Mouse (Mus musculus): Measurements from ENCODE around the gene Rab24. TPM values are rescaled to one million over a fixed set of nuclear protein-coding genes. Genes with fewer than 3 reads are reported as not detected.

The Rab24 gene
- polyA plus RNA-seq, 1 experiment: 94.6 TPM

DNA sequence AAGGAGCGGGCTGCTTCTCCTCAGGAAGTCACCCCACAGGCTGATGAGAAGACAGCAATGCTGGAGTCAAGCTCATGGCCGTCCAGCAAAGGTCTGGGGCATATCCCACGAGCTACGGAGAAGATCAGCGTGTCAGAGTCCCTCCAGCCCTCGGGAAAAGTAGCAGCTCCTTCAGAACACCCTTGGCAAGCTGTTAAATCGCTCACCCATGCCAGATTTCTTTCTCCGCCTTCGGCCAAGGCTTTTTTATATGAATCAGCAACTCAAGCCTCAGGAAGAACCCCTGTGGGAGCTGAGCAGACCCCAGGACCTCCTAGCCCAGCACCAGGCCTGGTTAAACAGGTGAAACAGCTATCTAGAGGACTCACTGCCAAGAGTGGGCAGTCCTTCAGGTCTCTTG, 8.7 kb downstream of the Rab24 start:
- Histone ChIP-seq H3K9me3 (no peaks in the 10 kb centered on the region), H3K27me3 (replicated peaks) (no peaks in the 10 kb centered on the region), H3K4me1 (0 out of 2 replicates have a peak, but pooled peaks cover 4% of the 10 kb centered on the region), H3K36me3 (replicated peaks; ENCODE audit: low read length) (peaks cover 98% of the 10 kb centered on the region), H3K4me3 (replicated peaks) (no peak overlapping the region)
- no peak for TF ChIP-seq GATA1 (IDR thresholded peaks at IDR 0.05; ENCODE audit: borderline replicate concordance, low read length)

DNA sequence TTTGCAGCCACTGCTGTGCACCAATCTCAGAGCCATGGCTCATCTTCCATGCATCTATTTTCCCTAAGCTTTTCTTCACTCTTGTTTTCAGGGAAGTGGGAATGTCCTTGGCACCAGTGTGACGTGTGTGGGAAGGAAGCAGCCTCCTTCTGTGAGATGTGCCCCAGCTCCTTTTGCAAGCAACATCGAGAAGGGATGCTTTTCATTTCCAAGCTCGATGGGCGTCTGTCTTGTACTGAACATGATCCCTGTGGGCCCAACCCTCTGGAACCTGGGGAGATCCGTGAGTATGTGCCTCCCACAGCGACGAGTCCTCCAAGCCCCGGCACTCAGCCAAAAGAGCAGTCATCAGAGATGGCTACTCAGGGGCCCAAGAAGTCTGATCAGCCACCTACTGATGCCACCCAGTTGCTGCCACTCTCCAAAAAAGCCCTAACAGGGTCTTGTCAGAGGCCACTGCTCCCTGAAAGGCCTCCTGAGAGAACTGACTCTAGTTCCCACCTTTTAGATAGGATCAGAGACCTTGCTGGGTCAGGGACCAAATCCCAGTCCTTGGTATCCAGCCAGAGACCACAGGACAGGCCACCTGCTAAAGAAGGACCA, 9.6 kb downstream of the Rab24 start:
- Histone ChIP-seq H3K4me1 (0 out of 2 replicates have a peak, but pooled peaks cover under 1% of the 10 kb centered on the region), H3K27me3 (replicated peaks) (no peaks in the 10 kb centered on the region), H3K36me3 (replicated peaks; ENCODE audit: low read length) (peaks cover 97% of the 10 kb centered on the region), H3K9me3 (no peaks in the 10 kb centered on the region), H3K4me3 (replicated peaks) (no peak overlapping the region)
- TF ChIP-seq FLI1 (IDR thresholded peaks at IDR 0.05; ENCODE audit: low read length) (no peak), GATA1 (IDR thresholded peaks at IDR 0.05; ENCODE audit: borderline replicate concordance, low read length) (no peak)

DNA sequence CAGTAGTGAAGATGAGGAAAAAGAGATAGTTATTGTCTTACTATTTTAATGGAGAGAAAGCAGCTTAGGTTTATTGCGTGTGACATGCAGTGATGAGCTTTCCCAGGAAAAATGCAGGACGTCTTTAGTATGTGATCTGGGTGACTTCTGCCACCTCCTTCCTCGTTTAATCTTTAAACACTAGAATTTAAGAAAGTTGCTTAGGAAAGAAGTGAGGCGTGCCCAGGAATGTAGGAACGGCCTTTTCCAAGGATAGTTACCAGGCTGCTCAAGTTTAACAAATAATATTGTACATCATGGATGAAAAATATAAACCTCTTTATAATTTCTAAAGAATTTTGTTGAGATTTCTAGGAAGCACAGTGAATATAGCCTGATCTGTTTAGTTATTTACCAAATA, 20.8 kb downstream of the Rab24 start:
- Histone ChIP-seq H3K27me3 (replicated peaks) (no peaks in the 10 kb centered on the region), H3K4me1 (peaks cover 3% of the 10 kb centered on the region; the same call in 1 of the 2 replicates), H3K4me3 (replicated peaks) (no peak overlapping the region), H3K36me3 (replicated peaks; ENCODE audit: low read length) (peaks cover 93% of the 10 kb centered on the region), H3K9me3 (no peaks in the 10 kb centered on the region)
- no peak for TF ChIP-seq GATA1 (IDR thresholded peaks at IDR 0.05; ENCODE audit: borderline replicate concordance, low read length)
- TF ChIP-seq FLI1 (IDR thresholded peaks at IDR 0.05; ENCODE audit: low read length): no peak

DNA sequence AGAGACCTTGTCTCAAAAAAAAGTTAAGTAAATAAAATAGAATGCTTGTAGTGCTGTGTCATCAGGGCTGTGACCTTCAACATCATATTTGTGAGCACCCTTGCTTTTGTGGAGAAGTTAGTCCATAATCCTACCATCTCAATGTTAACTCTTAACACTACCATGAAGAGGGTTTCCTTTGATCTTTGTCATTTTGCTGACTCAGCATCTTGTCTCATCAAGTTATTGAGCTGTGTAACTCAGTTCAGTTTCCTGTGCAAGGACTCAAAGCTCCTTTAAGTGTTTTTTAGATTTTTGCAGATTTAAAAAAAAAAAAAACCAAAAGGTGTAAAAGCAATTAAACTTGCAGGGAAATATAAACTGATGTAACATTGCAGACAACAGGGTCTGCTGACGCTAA, 25.0 kb downstream of the Rab24 start:
- TF ChIP-seq FLI1 (IDR thresholded peaks at IDR 0.05; ENCODE audit: low read length) (no peak), GATA1 (IDR thresholded peaks at IDR 0.05; ENCODE audit: borderline replicate concordance, low read length) (no peak)
- Histone ChIP-seq H3K27me3 (replicated peaks) (no peaks in the 10 kb centered on the region), H3K4me3 (replicated peaks) (no peak overlapping the region), H3K9me3 (no peaks in the 10 kb centered on the region), H3K36me3 (replicated peaks; ENCODE audit: low read length) (peaks cover 92% of the 10 kb centered on the region), H3K4me1 (peaks cover 3% of the 10 kb centered on the region; the same call in 1 of the 2 replicates)

DNA sequence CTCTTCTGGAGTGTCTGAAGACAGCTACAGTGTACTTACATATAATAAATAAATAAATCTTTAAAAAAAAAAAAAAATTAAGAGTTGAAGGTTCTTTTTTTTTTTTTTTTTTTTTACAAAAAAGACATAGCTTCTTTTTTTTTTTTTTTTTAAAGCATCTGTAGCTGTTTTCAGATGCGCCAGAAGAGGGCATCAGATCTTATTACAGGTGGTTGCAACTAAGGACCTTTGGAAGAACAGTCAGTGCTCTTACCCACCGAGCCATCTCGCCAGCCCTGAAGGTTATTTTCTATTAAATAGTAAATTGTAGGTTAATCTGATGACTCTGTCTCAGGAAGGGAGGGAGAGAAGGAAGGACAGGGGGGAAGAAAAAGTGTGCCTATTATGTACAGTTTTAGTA, 32.9 kb downstream of the Rab24 start:
- TF ChIP-seq FLI1 (IDR thresholded peaks at IDR 0.05; ENCODE audit: low read length) (no peak), GATA1 (IDR thresholded peaks at IDR 0.05; ENCODE audit: borderline replicate concordance, low read length) (no peak)
- H3K36me3 ChIP-seq (replicated peaks; ENCODE audit: low read length): peaks cover 89% of the 10 kb centered on the region
- no peaks in the 10 kb centered on the region for H3K27me3 ChIP-seq (replicated peaks)
- H3K4me3 ChIP-seq (replicated peaks): no peak overlapping the region
- H3K9me3 ChIP-seq: no peaks in the 10 kb centered on the region
- no peaks in the 10 kb centered on the region for H3K4me1 ChIP-seq

DNA sequence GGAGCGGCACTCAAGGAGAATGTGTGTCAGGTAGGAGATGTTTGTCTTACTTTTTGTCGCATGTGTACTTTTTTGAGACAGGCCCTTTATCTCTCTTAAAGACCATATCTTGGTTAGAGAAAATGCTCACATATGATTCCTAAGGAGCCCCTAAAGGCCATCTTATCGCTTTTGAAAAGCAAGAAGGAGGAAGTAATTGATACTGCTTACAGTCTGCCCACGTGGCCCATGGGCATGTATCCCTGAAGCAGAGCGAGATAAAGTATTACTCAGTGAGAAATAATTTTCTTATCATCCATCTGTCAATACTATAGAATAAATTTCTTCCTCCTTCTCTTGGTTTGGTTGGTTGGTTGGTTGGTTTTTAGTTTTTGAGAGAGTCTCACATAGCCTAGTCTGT, 44.1 kb downstream of the Rab24 start:
- TF ChIP-seq FLI1 (IDR thresholded peaks at IDR 0.05; ENCODE audit: low read length) (no peak), GATA1 (IDR thresholded peaks at IDR 0.05; ENCODE audit: borderline replicate concordance, low read length) (no peak)
- no peaks in the 10 kb centered on the region for H3K9me3 ChIP-seq
- H3K36me3 ChIP-seq (replicated peaks; ENCODE audit: low read length): peaks cover 83% of the 10 kb centered on the region
- H3K27me3 ChIP-seq (replicated peaks): no peaks in the 10 kb centered on the region
- H3K4me1 ChIP-seq: peaks cover 7% of the 10 kb centered on the region
- H3K4me3 ChIP-seq (replicated peaks): no peak overlapping the region

DNA sequence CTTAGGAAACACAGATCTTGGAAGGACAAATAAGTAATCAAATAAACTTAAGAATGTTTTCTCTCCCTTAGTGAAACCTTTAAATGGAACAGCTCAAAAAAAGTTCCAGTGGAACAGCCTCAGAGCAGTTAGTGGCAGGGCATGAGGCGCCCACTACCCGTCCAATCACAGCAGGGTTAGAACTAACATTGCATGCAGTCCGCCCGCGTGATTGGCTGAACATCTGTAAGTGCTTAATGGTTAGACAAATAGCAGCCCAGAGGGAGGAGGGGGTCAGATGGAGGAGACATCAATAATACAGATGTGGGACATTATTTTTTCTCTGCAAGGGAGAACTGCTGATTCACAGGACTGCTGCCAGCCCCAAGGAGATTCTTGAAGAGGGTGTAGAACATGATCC, 44.5 kb downstream of the Rab24 start:
- Histone ChIP-seq H3K4me3 (replicated peaks) (no peak overlapping the region), H3K27me3 (replicated peaks) (no peaks in the 10 kb centered on the region), H3K4me1 (peaks cover 7% of the 10 kb centered on the region), H3K36me3 (replicated peaks; ENCODE audit: low read length) (peaks cover 82% of the 10 kb centered on the region), H3K9me3 (no peaks in the 10 kb centered on the region)
- TF ChIP-seq FLI1 (IDR thresholded peaks at IDR 0.05; ENCODE audit: low read length): no peak
- TF ChIP-seq GATA1 (IDR thresholded peaks at IDR 0.05; ENCODE audit: borderline replicate concordance, low read length): no peak

Other genes with a start within 250 kb of the Rab24 start
- 1.2 and 4.7 TPM in 2 replicates for gene Uimc1, start 221.6 kb downstream of the Rab24 start, polyA plus RNA-seq (2012; ENCODE audit: insufficient read depth, low replicate concordance)
- gene Zfp346, start 216.6 kb downstream of the Rab24 start, polyA plus RNA-seq (2012; ENCODE audit: insufficient read depth, low replicate concordance): 2.4 TPM in 1 of 2 replicates, not detected in the other
- not detected in 2 replicates for gene Gm17617, start 188.4 kb downstream of the Rab24 start, polyA plus RNA-seq (2012; ENCODE audit: insufficient read depth, low replicate concordance)
- not detected in 2 replicates for gene Fgfr4, start 169.3 kb downstream of the Rab24 start, polyA plus RNA-seq (2012; ENCODE audit: insufficient read depth, low replicate concordance)
- 2.5 and 2.7 TPM in 2 replicates for gene Nsd1, start 112.2 kb downstream of the Rab24 start, polyA plus RNA-seq (2012; ENCODE audit: insufficient read depth, low replicate concordance)
- gene Prelid1, start 1.4 kb downstream of the Rab24 start, polyA plus RNA-seq (2012; ENCODE audit: insufficient read depth, low replicate concordance): 484 and 629 TPM in 2 replicates
- 5.7 TPM in 1 of 2 replicates, not detected in the other for gene Mxd3, start 7.9 kb upstream of the Rab24 start, polyA plus RNA-seq (2012; ENCODE audit: insufficient read depth, low replicate concordance)
- gene Lman2, start 40.8 kb upstream of the Rab24 start, polyA plus RNA-seq (2012; ENCODE audit: insufficient read depth, low replicate concordance): 59.9 and 62.1 TPM in 2 replicates
- gene Rgs14, start 47.8 kb upstream of the Rab24 start, polyA plus RNA-seq (2012; ENCODE audit: insufficient read depth, low replicate concordance): 6.2 and 8.4 TPM in 2 replicates
- gene Slc34a1, start 76.2 kb upstream of the Rab24 start, polyA plus RNA-seq (2012; ENCODE audit: insufficient read depth, low replicate concordance): not detected in 2 replicates
- gene Pfn3, start 93.3 kb upstream of the Rab24 start, polyA plus RNA-seq (2012; ENCODE audit: insufficient read depth, low replicate concordance): not detected in 2 replicates
- gene F12, start 104.8 kb upstream of the Rab24 start, polyA plus RNA-seq (2012; ENCODE audit: insufficient read depth, low replicate concordance): 0.54 TPM in 1 of 2 replicates, not detected in the other
- gene Grk6, start 123.1 kb upstream of the Rab24 start, polyA plus RNA-seq (2012; ENCODE audit: insufficient read depth, low replicate concordance): 33.8 and 54.2 TPM in 2 replicates
- gene Prr7, start 142.3 kb upstream of the Rab24 start, polyA plus RNA-seq (2012; ENCODE audit: insufficient read depth, low replicate concordance): 5.3 and 21.1 TPM in 2 replicates
- gene Dbn1, start 166.2 kb upstream of the Rab24 start, polyA plus RNA-seq (2012; ENCODE audit: insufficient read depth, low replicate concordance): 1.8 and 5.0 TPM in 2 replicates
- gene Pdlim7, start 191.7 kb upstream of the Rab24 start, polyA plus RNA-seq (2012; ENCODE audit: insufficient read depth, low replicate concordance): 681 and 731 TPM in 2 replicates
- gene Dok3, start 207.3 kb upstream of the Rab24 start, polyA plus RNA-seq (2012; ENCODE audit: insufficient read depth, low replicate concordance): 35.5 and 98.6 TPM in 2 replicates
- gene Ddx41, start 214.7 kb upstream of the Rab24 start, polyA plus RNA-seq (2012; ENCODE audit: insufficient read depth, low replicate concordance): 49.7 and 52.6 TPM in 2 replicates
- gene Fam193b, start 249.2 kb upstream of the Rab24 start, polyA plus RNA-seq (2012; ENCODE audit: insufficient read depth, low replicate concordance): 64.4 and 77.7 TPM in 2 replicates

Measured in megakaryocyte, embryonic 14.5 days (primary cell).